Mouse (Mus musculus) MEL (cell line): ENCODE data around the gene Wdr62.

Experiments used
- CTCF ChIP-seq, 3 experiments: IDR thresholded peaks in 2 of 3; conservative IDR thresholded peaks in 1 of 3; 2 replicates each; pipeline ENCODE4 v1.5.1; 2011 to 2012; ENCODE audit warnings: low read length in 3 of 3, low read depth in 2 of 3, mild to moderate bottlenecking in 2 of 3, improper control_type of control experiment in 1 of 3, inconsistent platforms in 1 of 3, mixed read lengths in 1 of 3, moderate library complexity in 1 of 3; ENCODE audit not compliant: control insufficient read depth in 1 of 3, insufficient read depth in 1 of 3, poor library complexity in 1 of 3, severe bottlenecking in 1 of 3
- EP300 ChIP-seq, 2 experiments: IDR thresholded peaks; 2 replicates each; pipeline ENCODE4 v1.6.1; 2011; ENCODE audit warnings: improper control_type of control experiment in 2 of 2, low read length in 2 of 2, low read depth in 1 of 2, mild to moderate bottlenecking in 1 of 2
- GATA1 ChIP-seq: IDR thresholded peaks from 2 replicates; pipeline ENCODE4 v1.6.1; 2011; ENCODE audit warnings: low read depth, low read length, improper control_type of control experiment
- SMC3 ChIP-seq: IDR thresholded peaks from 2 replicates; pipeline ENCODE4 v1.6.1; 2011; ENCODE audit warnings: low read depth, low read length, improper control_type of control experiment
- TAL1 ChIP-seq: IDR thresholded peaks from 2 replicates; pipeline ENCODE4 v1.6.1; 2012; ENCODE audit warnings: mild to moderate bottlenecking, inconsistent platforms, low read length, moderate library complexity, mixed read lengths

DNA sequence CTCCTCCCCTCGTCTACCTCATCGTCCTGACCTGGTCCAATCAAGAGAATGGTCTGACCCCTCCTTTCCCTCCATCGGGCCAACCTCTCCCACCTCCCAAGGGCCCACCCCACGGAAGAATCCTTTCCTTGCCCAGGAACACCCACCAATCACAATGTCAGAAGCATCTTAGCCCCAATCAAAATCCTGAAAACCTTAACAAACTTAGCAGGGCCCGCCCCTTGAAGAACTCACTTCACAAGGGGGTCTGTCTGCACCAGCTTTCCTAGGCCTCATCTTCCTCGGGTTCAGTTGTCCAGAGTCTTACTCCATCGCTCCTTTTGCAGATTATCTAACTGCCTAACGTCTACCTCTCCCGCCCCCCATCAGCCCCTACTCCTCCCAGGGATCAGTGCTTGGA lies 87.2 kb downstream of the Wdr62 start:
- TF ChIP-seq CTCF (IDR thresholded peaks at IDR 0.05 in 2 of 3, conservative IDR thresholded peaks at IDR 0.05 in 1 of 3; ENCODE audit: control insufficient read depth in 1 of 3, insufficient read depth in 1 of 3, low read depth in 2 of 3, low read length in 3 of 3, poor library complexity in 1 of 3, severe bottlenecking in 1 of 3) (no peak), EP300 (IDR thresholded peaks at IDR 0.05; ENCODE audit: low read depth in 1 of 2, low read length in 2 of 2) (no peak), SMC3 (no peak), TAL1 (no peak), GATA1 (no peak)
